Mouse (Mus musculus) small intestine, adult 2 months (tissue): Measurements from ENCODE around the gene Pitpnm3.

Experiments used
- CTCF ChIP-seq: fragments of 200-500 bp; IDR thresholded peaks from 2 replicates; pipeline ENCODE4 v1.5.1; 2012; ENCODE audit warnings: low read depth, mild to moderate bottlenecking, control low read depth, inconsistent platforms, low read length, moderate library complexity, mixed read lengths; ENCODE audit not compliant: insufficient replicate concordance, insufficient read length; ENCODE audit errors: extremely low read depth
- POLR2A ChIP-seq: fragments of 200-500 bp; IDR thresholded peaks from 2 replicates; pipeline ENCODE4 v1.6.1; 2012; ENCODE audit warnings: low read depth, mild to moderate bottlenecking, control low read depth, inconsistent platforms, low read length, moderate library complexity

- TF ChIP-seq CTCF (no peak), POLR2A (no peak)
Observed at GRCm38 (mm10) chr11:72155981-72156428, 20.4 kb upstream of the Pitpnm3 start.
